Mouse (Mus musculus): ENCODE measurements at regions not wholly inside any gene's neighbourhood (a gene's known extent, or its start where the extent isn't known, plus 50 kb on each side); places are given as distances from the start of the nearest gene placed in this dataset.

GRCm38 (mm10) chr16:24215353-24215752, 178.0 kb upstream of the Lpp start:
- DNase-seq: peak; percentile 67
- Histone ChIP-seq H3K4me3 (ENCODE audit: control insufficient read depth, insufficient read depth, low read length) (no peak overlapping the region), H3K27ac (ENCODE audit: control insufficient read depth, insufficient read depth, low read length) (peak overlapping the region; percentile 23; the same call in 1 of the 2 replicates), H3K36me3 (ENCODE audit: control insufficient read depth, insufficient read depth, low read length) (no peaks in the 10 kb centered on the region), H3K4me1 (replicated peaks; ENCODE audit: control insufficient read depth, insufficient read depth, low read length) (peaks cover 46% of the 10 kb centered on the region), H3K27me3 (ENCODE audit: control insufficient read depth, insufficient read depth, low read length) (no peaks in the 10 kb centered on the region)
- 13% methylated on average over 8 of the region's 8 CpGs for WGBS
- TF ChIP-seq CTCF (IDR thresholded peaks at IDR 0.05; ENCODE audit: borderline replicate concordance, control insufficient read depth, extremely low read depth, insufficient read depth, low read length, poor library complexity) (no peak), POLR2A (IDR thresholded peaks at IDR 0.05; ENCODE audit: control insufficient read depth, extremely low read depth, insufficient read depth, low read length, poor library complexity) (no peak)

DNA sequence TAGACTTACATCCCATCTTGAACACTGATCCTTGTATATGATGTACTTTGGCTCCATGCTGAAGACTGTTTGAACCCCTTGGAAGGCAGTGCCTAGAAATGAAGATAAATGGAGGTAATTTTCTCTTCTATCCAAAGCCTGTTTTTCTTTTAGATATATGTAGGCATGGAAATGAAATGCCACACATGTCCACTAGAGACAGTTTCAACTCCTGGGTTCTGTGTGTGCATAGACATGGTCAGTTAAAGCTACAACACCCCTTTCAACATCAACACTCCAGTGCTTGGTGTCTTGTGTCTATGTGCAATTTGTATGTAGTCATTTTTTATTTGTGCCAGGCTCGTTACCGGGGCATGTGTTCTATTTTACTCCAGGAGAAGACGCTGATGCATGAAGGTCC, 179.7 kb upstream of the Lpp start:
- Histone ChIP-seq H3K4me1 (replicated peaks; ENCODE audit: control insufficient read depth, insufficient read depth, low read length) (peaks cover 38% of the 10 kb centered on the region), H3K27me3 (ENCODE audit: control insufficient read depth, insufficient read depth, low read length) (no peaks in the 10 kb centered on the region), H3K4me3 (ENCODE audit: control insufficient read depth, insufficient read depth, low read length) (no peak overlapping the region), H3K27ac (ENCODE audit: control insufficient read depth, insufficient read depth, low read length) (no peak overlapping the region), H3K36me3 (ENCODE audit: control insufficient read depth, insufficient read depth, low read length) (no peaks in the 10 kb centered on the region)
- 98% methylated on average over 3 of the region's 3 CpGs for WGBS
- DNase-seq: no peak
- TF ChIP-seq CTCF (IDR thresholded peaks at IDR 0.05; ENCODE audit: borderline replicate concordance, control insufficient read depth, extremely low read depth, insufficient read depth, low read length, poor library complexity): no peak
- no peak for TF ChIP-seq POLR2A (IDR thresholded peaks at IDR 0.05; ENCODE audit: control insufficient read depth, extremely low read depth, insufficient read depth, low read length, poor library complexity)

GRCm38 (mm10) chr16:24212702-24213101, 180.6 kb upstream of the Lpp start:
- Histone ChIP-seq H3K27me3 (ENCODE audit: control insufficient read depth, insufficient read depth, low read length) (no peaks in the 10 kb centered on the region), H3K27ac (ENCODE audit: control insufficient read depth, insufficient read depth, low read length) (no peak overlapping the region), H3K4me1 (replicated peaks; ENCODE audit: control insufficient read depth, insufficient read depth, low read length) (peaks cover 37% of the 10 kb centered on the region), H3K4me3 (ENCODE audit: control insufficient read depth, insufficient read depth, low read length) (no peak overlapping the region), H3K36me3 (ENCODE audit: control insufficient read depth, insufficient read depth, low read length) (no peaks in the 10 kb centered on the region)
- 59% methylated on average over 2 of the region's 2 CpGs for WGBS
- peak; percentile 24 for DNase-seq
- no peak for TF ChIP-seq POLR2A (IDR thresholded peaks at IDR 0.05; ENCODE audit: control insufficient read depth, extremely low read depth, insufficient read depth, low read length, poor library complexity)
- no peak for TF ChIP-seq CTCF (IDR thresholded peaks at IDR 0.05; ENCODE audit: borderline replicate concordance, control insufficient read depth, extremely low read depth, insufficient read depth, low read length, poor library complexity)

DNA sequence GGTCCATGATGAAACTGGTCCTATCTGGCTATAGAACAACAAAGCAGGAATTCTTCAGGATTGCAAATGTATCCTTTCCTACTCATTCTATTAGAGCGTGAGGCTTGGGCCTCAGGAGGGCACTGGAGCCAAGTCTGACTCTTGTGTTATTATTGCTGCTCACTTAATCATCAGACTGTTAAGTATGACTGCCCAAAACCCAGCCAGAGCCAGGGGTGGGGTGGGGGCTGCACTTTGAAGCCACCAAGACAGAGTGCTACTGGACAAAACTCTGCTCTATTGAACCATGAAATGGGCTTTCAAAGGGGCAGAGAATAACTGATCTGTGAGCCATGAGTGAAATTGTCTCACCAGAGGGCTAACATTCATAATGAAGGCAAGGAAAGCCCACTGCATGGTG, 181.7 kb upstream of the Lpp start:
- no peak overlapping the region for H3K4me3 ChIP-seq (ENCODE audit: control insufficient read depth, insufficient read depth, low read length)
- H3K4me1 ChIP-seq (replicated peaks; ENCODE audit: control insufficient read depth, insufficient read depth, low read length): peaks cover 34% of the 10 kb centered on the region
- TF ChIP-seq POLR2A (IDR thresholded peaks at IDR 0.05; ENCODE audit: control insufficient read depth, extremely low read depth, insufficient read depth, low read length, poor library complexity): no peak
- TF ChIP-seq CTCF (IDR thresholded peaks at IDR 0.05; ENCODE audit: borderline replicate concordance, control insufficient read depth, extremely low read depth, insufficient read depth, low read length, poor library complexity): no peak
- no peaks in the 10 kb centered on the region for H3K27me3 ChIP-seq (ENCODE audit: control insufficient read depth, insufficient read depth, low read length)
- no peaks in the 10 kb centered on the region for H3K36me3 ChIP-seq (ENCODE audit: control insufficient read depth, insufficient read depth, low read length)
- H3K27ac ChIP-seq (ENCODE audit: control insufficient read depth, insufficient read depth, low read length): no peak overlapping the region
- no peak for DNase-seq
- WGBS: 100% methylated on average over 1 of the region's 1 CpGs

- DNase-seq: no peak
- no peaks in the 10 kb centered on the region for H3K36me3 ChIP-seq (ENCODE audit: control insufficient read depth, insufficient read depth, low read length)
- no peak overlapping the region for H3K4me3 ChIP-seq (ENCODE audit: control insufficient read depth, insufficient read depth, low read length)
- WGBS: 68% methylated on average over 2 of the region's 2 CpGs
- H3K27ac ChIP-seq (ENCODE audit: control insufficient read depth, insufficient read depth, low read length): no peak overlapping the region
- H3K27me3 ChIP-seq (ENCODE audit: control insufficient read depth, insufficient read depth, low read length): no peaks in the 10 kb centered on the region
- peaks cover 42% of the 10 kb centered on the region for H3K4me1 ChIP-seq (replicated peaks; ENCODE audit: control insufficient read depth, insufficient read depth, low read length)
- no peak for TF ChIP-seq CTCF (IDR thresholded peaks at IDR 0.05; ENCODE audit: borderline replicate concordance, control insufficient read depth, extremely low read depth, insufficient read depth, low read length, poor library complexity)
- no peak for TF ChIP-seq POLR2A (IDR thresholded peaks at IDR 0.05; ENCODE audit: control insufficient read depth, extremely low read depth, insufficient read depth, low read length, poor library complexity)
Measured at GRCm38 (mm10) chr16:24208876-24209275, 184.4 kb upstream of the Lpp start.

DNA sequence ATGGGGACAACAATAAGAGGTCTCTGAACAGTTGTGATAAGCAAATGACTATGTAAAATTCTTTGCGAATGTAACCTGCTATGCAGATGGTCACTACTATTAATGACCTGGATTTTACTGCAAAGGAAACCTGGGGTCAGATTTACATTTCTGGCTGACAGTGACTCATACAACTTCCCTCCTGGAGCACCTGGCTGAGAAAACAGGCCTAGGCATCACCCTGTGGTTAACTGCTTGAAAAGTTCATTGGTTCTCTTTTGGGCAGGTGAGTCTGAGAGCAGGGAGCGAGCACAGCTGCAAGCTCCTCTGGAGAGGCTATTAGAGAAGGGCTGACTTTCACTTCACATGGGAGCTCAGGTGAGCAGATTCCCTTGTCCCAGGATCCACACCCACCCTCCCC, 185.2 kb upstream of the Lpp start:
- no peak for TF ChIP-seq CTCF (IDR thresholded peaks at IDR 0.05; ENCODE audit: borderline replicate concordance, control insufficient read depth, extremely low read depth, insufficient read depth, low read length, poor library complexity)
- no peaks in the 10 kb centered on the region for H3K27me3 ChIP-seq (ENCODE audit: control insufficient read depth, insufficient read depth, low read length)
- H3K4me1 ChIP-seq (replicated peaks; ENCODE audit: control insufficient read depth, insufficient read depth, low read length): peaks cover 48% of the 10 kb centered on the region
- peak; percentile 40 for DNase-seq
- H3K36me3 ChIP-seq (ENCODE audit: control insufficient read depth, insufficient read depth, low read length): no peaks in the 10 kb centered on the region
- H3K4me3 ChIP-seq (ENCODE audit: control insufficient read depth, insufficient read depth, low read length): no peak overlapping the region
- 85% methylated on average over 2 of the region's 2 CpGs for WGBS
- H3K27ac ChIP-seq (ENCODE audit: control insufficient read depth, insufficient read depth, low read length): no peak overlapping the region

DNA sequence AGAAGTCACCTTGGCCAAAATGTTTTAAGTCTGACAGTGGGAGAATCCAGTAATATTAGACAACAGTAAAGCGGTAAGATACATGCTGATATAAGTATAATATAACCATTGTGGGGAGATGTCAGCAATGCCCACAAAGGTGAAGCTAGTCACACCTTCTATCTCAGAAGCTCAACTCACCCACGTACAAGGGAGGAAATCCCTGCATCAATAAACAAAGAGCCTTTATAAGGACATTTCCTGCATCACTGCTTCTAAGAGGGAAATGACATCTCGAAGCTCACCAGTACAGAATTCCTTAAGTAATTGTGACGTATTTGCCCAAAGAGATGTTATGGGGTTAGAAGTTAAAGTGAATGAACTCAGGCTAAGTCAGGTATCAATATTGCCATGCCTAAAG, 186.3 kb upstream of the Lpp start:
- H3K4me1 ChIP-seq (replicated peaks; ENCODE audit: control insufficient read depth, insufficient read depth, low read length): peaks cover 51% of the 10 kb centered on the region
- no peak for DNase-seq
- TF ChIP-seq POLR2A (IDR thresholded peaks at IDR 0.05; ENCODE audit: control insufficient read depth, extremely low read depth, insufficient read depth, low read length, poor library complexity) (no peak), CTCF (IDR thresholded peaks at IDR 0.05; ENCODE audit: borderline replicate concordance, control insufficient read depth, extremely low read depth, insufficient read depth, low read length, poor library complexity) (no peak)
- H3K27ac ChIP-seq (ENCODE audit: control insufficient read depth, insufficient read depth, low read length): no peak overlapping the region
- no peaks in the 10 kb centered on the region for H3K27me3 ChIP-seq (ENCODE audit: control insufficient read depth, insufficient read depth, low read length)
- H3K4me3 ChIP-seq (ENCODE audit: control insufficient read depth, insufficient read depth, low read length): no peak overlapping the region
- no peaks in the 10 kb centered on the region for H3K36me3 ChIP-seq (ENCODE audit: control insufficient read depth, insufficient read depth, low read length)
- WGBS: 76% methylated on average over 4 of the region's 4 CpGs
